Mouse (Mus musculus): ENCODE data around the gene Slfn9.
A peak's percentile ranks its signal among the peaks of the same experiment; 100 is the strongest.
"Not testable (repeated sequence)": the region's sequence is repeated elsewhere in the genome, so short reads cannot be mapped to it uniquely, and the experiment has no call there.

The Slfn9 gene

DNA sequence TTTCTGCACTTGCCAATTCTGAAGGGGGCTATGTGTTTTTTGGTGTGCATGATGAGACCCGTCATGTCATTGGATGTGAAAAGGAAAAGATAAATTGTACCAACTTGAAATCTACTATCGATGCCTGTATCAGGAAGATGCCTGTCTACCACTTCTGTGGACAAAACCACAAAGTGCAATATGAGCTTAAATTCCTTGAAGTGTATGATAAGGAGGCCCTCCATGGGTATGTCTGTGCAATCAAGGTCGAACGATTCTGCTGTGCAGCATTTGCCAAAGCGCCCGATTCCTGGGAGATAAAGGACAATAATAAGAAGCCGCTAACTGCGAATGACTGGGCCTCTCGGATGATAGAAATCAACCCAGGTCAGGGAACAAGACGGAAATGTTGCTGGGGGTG lies 34.7 kb downstream of the Slfn9 start:
- no peak for DNase-seq (ENCODE audit: low spot score)

GRCm38 (mm10) chr11:82954631-82955030 lies 37.0 kb downstream of the Slfn9 start:
- DNase-seq (ENCODE audit: low spot score), result no peak

DNA sequence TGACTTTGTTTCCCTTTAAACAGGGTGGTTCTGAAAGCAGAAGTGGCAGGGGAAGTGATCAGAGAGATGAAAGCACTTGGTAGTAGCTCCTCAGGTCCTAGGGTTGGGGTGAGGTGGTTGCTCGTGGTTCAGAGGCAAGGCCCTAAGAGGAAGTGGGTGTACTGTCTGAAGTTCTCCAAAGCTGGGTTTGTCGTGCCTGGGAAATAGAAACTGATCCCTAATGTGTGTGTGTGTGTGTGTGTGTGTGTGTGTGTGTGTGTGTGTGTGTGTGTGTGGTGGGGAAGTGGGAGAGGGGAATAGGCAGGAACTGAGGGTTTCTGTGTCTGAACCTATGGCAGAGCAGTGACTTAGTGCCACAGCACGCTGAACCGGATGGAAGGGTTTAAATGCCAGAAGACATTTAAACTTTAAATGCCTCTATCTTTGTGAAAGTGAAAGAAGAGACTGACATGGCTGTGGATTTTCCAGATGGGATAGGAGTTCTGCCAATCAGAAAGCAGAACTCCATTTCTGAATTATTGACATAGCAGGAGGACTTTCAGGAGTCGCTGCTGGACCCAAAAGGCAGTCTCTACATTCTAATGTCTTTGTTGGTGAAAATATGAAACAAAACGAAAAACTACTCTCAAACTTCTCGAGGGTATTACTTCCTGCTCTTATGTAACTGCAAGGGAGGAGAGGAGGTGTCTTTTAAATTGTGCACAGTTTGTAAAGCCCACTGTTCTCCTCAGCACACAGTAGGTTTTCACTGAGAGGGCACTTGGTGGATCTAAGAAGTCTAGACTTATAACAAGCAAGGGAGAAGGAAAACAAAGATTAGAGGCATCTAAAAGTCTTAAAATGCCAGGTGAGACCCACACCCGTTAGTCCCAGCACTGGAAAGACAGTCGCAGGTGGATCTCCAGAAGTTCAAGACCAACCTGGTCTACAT lies 38.8 kb downstream of the Slfn9 start:
- DNase-seq (ENCODE audit: low spot score), result peak; percentile 27

DNA sequence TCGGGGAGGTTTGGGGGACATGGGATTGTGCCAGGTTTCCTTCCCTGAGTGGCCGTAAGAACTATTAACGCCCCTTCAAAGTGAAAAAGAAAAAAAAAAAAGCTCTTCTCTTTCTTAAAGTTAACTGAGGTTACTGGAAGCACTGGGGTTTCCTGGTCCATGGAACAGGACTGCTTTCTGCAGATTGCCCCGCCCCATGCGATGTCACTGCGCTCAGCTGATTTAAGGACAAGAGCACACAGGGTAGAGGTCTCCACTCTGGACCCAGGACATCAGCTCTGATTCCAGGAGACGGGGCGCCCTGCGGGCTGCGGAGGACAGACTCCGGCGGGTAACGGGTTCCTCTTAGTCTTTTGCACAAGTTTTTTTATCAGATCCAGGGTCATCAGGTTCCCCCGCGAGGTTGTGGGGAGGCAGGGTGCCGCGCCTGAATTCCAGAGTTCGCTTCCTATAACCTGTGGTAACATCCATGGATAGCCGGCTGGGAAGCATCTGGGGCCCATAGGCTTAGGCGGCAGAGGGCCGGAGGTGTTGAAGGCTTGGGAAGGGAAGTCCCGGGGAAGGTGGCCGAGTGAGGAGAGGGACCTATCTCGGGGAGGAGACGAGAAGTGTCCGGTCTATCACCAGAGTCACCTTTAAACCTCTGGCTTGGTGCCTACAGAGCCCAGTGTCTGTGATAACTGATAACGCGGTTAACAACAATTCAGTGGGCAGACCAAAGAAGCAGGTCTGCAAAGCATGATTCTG lies 39.6 kb downstream of the Slfn9 start:
- peak; percentile 12 for DNase-seq (ENCODE audit: low spot score)

DNA sequence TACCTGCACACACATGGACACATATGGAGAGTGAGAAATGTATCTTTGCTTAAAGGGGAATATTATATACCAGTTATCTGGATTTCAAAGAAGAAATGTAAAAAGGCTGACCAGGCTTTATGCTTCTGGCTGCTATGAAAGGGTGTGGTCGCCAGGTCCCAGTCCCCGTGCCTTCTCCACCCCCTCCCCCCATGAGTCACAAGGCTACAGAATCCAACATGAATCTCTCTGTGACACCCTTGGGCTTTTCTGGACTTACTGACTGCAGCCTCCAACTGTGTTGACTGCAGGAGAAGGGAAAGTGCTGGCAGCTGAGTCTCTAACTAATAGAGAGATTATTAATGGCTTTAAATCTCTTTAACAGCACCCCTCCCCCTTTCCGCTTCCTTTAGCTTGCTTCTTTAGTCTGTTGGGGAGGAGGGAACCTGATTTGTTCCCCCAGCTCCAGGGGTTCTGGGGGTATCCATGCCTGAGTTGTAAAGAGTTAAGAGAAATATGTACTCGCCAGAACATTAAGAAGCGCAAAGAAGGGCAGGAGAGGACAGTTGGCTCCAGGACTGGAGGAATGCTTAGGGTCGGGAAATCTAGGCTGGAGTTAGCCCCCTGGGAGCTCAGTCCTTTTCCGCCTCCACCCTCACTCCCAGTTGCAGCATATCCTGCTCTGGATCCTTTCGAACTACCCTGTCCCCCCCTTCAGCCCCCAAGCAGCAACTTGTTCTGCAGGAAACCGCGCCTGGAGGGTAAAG lies 40.7 kb downstream of the Slfn9 start, which contains the start of gene Slfn5:
Gene Slfn5 (plus strand): TSS at position 614 of the 746 bp plus-strand sequence.
- DNase-seq (ENCODE audit: low spot score), result no peak

GRCm38 (mm10) chr11:82949036-82949435 lies 42.6 kb downstream of the Slfn9 start:
- DNase-seq (ENCODE audit: low spot score), result no peak

- DNase-seq (ENCODE audit: low spot score), result no peak
These were observed 44.2 kb downstream of the Slfn9 start for GRCm38 (mm10) chr11:82947457-82947856.

DNA sequence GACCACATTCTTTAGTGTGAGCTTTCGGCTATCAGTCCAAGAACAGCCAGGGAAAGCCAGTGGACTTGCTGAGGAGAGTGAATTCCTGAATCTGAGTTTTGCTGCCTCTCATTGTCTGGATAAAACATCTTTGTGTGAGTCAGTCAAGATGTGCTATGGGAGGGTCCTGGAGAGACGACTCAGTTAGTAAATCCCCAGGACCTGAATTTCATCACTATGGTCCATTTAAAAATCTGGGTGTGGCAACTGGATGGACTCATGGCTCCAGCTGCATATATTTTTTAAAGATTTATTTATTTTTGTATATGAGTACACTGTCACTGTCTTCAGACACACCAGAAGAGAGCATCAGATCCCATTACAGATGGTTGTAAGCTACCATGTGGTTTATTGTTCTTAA lies 46.0 kb downstream of the Slfn9 start:
- no peak for DNase-seq (ENCODE audit: low spot score)

DNA sequence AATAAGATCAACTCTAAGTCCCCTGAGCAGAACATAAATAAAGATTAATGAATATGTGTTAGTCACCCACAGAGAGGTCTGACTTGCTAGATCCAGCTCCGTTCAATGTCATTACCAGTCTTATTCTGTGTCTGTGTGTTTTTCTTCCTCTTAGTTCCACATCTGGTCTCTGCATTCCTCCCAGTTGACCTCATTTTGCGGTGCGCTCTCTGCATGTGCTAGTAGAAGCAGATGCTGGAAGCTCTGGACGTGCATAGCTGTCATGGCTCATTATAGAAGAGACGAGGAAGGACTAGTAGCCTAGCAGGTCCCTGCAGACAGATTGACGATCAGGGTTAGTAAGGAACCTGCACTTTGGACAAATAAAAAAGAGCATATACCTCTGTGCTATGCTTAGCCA lies 48.3 kb downstream of the Slfn9 start:
- no peak for DNase-seq (ENCODE audit: low spot score)

DNA sequence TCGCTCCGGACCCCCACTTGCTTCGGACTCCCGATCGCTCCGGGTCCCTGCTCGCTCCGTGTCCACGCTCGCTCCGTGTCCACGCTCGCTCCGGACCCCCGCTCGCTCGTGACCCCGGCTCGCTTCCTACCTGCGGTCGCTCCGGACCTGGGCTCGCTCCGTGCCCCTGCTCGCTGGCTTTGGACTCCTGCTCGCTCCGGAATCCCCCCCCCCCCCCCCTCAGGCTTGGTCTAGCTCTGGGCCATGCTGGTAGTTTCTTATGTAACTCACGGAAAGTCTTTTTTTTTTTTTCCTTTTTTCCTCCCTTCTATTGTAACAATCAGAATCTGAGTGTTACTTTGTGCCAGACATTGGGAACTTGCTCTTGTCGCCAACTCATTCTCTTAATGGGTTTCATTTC lies 58.4 kb downstream of the Slfn9 start:
- DNase-seq (ENCODE audit: low spot score), result no peak

GRCm38 (mm10) chr11:82931671-82932450 lies 59.8 kb downstream of the Slfn9 start:
- DNase-seq (ENCODE audit: low spot score), result not testable (repeated sequence)

GRCm38 (mm10) chr11:82931161-82931560 lies 60.5 kb downstream of the Slfn9 start:
- not testable (repeated sequence) for DNase-seq (ENCODE audit: low spot score)

GRCm38 (mm10) chr11:82930391-82930955 lies 61.2 kb downstream of the Slfn9 start:
- not testable (repeated sequence) for DNase-seq (ENCODE audit: low spot score)

DNA sequence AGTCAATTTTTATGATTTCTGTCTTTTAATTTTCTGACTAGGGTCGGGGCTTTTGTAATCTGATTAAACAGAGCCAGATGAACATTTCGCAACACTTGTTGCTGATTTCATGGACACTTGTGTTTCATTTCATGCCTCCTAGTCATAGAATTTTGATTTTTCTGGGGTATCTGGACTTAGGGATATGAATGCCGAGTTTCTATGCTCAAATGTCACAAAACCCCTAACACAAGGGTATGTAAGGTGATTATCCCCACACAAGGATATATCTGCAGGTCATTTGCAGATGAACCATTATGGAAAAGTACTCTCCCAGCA lies 62.0 kb downstream of the Slfn9 start:
- DNase-seq (ENCODE audit: low spot score), result no peak

DNA sequence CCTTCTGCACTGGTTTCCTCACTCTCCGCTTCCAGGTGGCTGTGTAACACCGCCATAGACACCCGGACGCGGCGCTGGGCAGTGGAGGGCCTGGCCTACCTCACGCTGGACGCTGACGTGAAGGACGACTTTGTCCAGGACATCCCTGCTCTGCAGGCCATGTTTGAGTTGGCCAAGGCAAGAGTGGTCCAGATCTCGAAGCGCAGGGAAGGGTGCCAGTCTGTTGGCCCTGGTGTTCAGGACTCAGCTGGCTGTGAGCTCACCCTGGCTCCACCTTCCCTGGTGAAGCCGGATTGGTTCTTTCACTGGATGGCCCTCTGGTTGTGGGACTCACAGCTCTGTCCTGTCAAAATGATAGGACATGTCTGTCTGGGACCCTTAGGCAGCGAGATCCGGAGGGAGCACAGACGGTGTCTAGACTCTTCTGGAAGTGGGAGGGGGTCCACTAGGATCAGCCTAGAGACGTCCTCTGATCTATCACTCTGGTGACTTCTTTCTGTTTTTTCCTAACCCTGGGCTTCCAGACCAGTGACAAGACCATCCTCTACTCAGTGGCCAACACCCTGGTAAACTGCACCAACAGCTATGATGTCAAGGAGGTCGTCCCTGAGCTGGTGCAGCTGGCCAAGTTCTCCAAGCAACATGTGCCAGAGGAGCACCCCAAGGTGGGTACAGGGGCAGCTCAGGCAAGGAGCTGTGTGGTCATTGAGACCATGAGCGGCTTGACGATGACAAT lies 62.6 kb downstream of the Slfn9 start:
- no peak for DNase-seq (ENCODE audit: low spot score)

Measured in spleen, adult 12 weeks (tissue).